Mouse (Mus musculus) small intestine, adult 2 months (tissue): Measurements from ENCODE around the gene Sobp.

Experiments
- CTCF ChIP-seq: fragments of 200-500 bp; IDR thresholded peaks from 2 replicates; pipeline ENCODE4 v1.5.1; 2012; ENCODE audit warnings: low read depth, mild to moderate bottlenecking, control low read depth, inconsistent platforms, low read length, moderate library complexity, mixed read lengths; ENCODE audit not compliant: insufficient replicate concordance, insufficient read length; ENCODE audit errors: extremely low read depth
- POLR2A ChIP-seq: fragments of 200-500 bp; IDR thresholded peaks from 2 replicates; pipeline ENCODE4 v1.6.1; 2012; ENCODE audit warnings: low read depth, mild to moderate bottlenecking, control low read depth, inconsistent platforms, low read length, moderate library complexity

DNA sequence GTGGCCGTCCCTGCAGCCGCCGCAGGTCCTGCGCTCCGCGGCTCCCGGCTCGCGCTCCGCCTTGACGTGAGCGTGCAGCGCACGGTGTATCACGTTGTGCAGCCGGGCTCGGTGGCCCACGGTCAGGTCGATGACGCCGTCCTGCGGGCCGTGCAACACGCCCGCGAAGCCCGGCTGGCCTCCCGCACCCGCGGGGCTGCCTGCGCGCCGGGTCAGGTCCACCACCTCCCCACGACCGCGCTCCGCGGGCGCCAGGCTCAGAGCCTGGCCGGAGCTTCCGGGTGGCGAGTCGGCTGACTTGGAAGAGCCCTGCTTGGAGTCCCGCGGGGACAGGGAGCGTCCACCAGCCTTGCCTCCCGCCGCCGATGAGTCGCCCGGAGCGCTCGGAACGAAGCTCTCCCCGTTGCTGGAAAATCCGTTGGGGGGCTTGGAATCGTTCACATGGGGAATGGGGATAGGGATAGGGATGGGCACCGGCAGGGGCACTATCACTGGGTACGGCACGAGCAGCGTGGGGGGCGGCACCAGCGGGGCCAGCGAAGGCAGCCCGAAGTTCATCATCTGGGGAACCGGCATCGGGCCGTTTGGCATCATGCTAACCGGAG, 152.7 kb downstream of the Sobp start:
- no peak for TF ChIP-seq POLR2A
- TF ChIP-seq CTCF, result no peak
